Mouse (Mus musculus) heart, adult 8-10 months (tissue): ENCODE measurements around the gene Atl2. TPM values are rescaled to one million over a fixed set of nuclear protein-coding genes. Genes with fewer than 3 reads are reported as not detected.

Experiments used
- DNase-seq: peaks from one replicate; pipeline ENCODE4 v3.0.0; 2022; ENCODE audit warnings: low spot score
- total RNA-seq, 4 experiments: library from RNA; stranded (reverse); gene quantifications; 2 replicates each; pipeline ENCODE4 v1.2.4; 2022

Gene Atl2
- total RNA-seq, 4 experiments from 2014 or later = 31.8 to 33.7 (median 32.1) TPM

DNA sequence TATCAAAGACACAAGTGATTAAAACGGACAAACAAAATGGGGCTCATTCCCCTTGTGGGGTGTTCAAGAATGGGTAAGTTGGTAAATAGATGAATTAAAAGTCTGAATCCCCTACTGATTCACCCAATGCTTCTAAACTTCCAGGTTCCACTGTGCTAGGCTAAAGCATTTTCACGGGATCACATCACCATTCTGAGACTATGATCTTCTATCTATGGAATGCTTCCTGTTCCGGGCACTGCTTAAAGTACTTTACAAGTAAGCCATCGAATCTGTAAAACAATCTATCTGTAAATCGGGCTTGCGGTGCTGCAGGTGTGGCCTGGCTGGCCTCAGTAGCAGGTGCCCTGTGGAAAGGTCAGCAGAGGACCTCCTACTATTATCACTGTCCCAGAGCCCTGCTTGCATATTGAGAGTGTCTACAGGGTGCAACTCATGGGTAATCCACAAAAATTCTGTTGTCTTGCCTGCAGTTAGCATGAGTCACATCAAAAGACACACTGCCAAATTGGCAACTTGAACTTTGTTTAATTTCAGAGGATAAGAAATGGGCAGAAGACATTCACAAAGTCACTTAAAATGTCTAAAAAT is 2.3 kb upstream of the Atl2 start:
- no peak for DNase-seq

DNA sequence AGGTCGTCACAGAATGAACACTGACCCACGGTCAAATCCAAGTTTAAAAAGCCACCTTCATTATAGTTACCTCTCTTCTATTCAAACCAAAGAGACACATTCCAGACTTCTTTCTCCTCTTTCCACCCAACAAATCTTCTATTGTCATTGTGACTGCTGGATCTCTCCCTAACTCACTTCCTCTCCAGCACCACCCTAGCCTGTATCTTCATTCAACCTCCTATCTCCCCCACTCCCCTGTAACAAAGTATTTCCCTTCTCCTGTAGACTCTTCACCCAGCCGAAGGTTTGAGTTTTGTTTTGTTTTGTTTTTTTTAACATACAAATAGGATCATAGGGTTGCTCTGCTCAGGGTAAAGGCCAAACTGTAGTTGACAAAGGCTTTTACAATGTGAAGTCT is 1.7 kb upstream of the Atl2 start:
- no peak for DNase-seq

DNA sequence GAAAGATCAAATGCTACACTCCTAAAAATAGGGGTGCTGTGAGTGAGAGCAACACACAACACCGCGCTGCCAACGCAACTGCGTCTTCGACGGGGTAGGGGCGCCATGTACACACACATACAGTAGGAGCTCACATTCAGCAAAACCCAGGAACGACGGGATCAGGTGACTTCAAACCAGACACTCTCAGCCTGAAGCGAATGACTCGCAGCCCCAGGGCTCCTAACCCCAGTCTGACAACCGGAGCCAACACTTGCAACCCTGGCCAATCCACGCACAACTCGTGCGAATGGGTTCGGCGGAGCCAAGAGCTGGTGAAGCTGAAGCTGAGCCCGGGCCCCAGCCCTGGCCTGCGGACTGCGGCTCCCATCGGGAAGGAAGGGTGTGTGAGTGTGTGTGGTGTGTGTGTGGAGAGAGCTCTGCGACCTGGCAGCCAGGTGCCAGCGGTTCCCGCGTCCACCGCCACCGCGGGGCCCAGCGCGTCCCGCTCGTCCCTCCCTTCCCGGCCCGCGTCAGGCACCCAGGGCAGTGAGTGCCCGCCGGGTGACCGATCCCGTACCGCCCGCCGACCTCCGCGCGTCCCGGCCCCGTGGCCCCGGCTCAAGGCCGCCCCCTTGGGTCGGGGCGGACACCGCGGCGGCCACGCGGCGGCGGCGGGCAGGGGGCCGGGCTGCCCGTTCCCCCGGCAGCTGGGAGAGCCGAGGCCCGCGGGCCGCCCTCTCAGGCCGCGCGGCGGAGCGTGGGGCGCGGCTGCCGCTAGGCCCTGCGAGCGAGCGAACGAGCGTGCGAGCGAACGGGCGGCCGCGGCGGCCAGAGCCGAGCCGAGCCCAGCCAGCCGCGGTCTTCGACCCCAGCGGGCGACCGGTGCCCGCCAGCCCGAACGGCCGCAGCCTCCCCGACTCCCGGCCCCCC is 696 bp downstream of the Atl2 start:
- DNase-seq = peak; percentile 36

DNA sequence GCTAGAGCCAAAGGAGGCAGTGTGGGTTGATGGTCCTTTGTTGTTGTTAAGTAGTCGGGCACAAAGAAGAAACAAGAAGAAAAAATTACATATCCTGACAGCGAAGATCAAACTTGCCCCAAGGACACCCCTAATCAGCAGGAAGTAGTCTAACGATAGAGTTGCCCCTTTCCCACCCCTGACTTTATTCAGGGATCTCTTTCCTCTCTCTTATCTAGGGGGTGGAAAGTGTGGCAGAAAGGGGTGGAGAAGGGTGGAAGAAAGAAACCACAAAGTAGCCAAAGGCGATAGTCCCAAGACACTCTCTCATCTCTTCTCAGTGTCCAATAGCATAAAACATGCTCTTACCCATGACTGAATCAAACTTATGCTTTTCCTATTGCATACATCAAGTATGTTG is 1.9 kb downstream of the Atl2 start:
- DNase-seq = no peak

DNA sequence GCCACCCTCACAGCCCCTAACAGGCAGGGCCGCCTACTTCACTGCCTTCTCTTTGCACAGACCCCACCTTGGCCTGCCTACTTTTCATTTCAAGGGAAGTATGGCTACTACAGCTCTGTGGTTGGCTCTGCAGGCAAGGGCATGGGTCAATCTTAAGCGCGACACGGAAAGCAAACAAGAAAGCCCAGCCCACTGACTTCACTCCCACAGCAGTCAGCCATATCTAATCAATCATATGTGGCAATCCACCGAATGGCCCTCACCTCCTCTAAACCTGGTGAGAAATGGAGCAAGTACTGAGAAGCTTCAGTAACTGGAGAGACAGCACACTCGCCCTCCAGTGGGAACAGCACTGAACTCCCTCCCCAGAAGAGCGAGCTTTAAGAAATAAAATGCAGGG is 4.0 kb downstream of the Atl2 start:
- DNase-seq = no peak

DNA sequence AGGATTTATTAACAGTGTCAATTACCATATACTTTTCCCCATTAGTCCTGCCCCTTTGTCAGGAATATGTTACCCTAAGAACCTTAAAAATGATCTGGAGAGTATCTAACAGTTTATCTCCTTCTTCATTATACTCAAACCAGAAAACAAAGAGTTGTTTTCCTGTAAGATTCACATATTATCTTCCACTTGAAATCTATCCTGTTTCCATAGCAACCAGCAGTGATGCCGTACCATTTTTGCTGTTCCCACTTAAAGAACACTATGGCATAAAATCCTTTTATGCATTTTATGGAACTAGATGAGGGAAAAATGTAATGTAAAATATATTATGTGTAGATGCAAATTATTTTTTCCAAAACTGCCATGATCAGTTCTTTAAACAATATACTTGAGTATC is 8.0 kb downstream of the Atl2 start:
- no peak for DNase-seq

DNA sequence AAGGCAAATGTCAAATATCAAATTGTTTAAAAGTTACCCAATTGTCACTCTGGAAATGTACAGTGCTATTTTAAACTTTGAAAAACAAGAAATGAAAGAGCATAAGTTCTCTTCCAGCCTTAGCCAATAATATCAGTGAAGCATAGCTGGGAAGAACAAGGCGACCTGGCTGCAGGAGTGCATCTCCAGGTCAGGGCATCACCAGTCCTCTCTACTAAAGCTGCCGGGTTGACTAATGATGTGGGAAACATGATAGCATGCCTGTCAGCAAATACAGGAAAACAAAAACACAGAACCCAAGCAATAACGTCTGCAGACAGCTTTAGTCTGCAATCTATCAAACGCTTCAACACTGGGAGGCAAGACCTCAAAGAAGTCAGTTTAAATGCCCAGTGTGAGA is 12.7 kb downstream of the Atl2 start:
- no peak for DNase-seq

DNA sequence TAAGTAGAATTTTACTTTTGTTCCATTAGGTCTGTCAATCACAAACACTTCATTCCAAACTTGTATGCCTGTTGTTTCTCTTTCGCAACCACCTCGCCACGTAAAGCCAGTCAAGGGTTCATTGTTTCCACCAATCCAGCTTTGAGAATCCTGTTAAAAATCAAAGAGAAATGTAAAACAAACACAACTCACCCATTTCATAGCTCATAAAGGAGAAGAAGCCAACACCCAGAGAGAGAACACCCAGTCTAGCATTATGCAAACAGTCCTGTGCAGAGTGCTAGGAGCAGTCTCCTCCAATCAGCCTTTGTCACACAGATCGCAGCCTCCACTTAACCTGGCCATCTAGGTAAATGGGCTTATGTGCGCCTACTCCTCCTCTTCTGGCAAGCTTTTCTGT is 30.9 kb downstream of the Atl2 start:
- no peak for DNase-seq

DNA sequence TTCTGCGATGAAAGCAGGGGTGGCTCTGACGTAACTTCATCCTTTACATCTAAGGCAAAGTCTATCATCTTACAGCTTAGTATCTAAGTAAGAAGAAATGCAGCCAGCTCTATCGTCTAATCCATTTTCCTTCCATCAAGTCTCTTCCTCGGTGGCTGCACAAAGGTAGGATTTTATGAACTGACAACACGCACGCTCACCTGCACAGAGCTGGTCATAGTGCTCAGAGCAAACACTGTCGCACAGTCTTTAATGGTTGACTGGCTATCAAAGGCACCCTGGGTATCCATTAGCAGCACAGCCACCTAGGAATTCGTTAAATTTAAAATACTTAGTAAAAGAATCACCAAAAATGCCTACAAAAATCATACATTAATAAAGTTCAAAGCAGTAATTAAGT is 31.4 kb downstream of the Atl2 start:
- no peak for DNase-seq

DNA sequence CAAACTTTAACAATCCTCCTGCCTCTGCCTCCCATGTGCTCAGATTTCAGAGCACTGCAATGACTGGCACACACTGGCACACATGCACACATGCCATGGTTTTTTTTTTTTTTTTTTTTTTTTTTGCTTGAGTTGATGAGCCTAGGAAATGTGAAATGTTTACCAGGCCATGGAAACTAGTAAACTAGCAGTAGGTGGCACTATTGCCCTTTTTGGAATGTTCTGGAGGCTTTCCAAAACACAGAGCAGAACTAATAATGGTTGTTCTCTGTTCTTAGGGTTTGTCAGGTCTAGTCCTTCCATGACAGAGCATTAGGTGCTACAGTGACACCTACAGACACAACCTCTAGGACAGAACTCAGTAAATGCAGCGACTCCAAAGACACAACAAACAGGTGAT is 33.9 kb downstream of the Atl2 start:
- DNase-seq = peak; percentile 35

DNA sequence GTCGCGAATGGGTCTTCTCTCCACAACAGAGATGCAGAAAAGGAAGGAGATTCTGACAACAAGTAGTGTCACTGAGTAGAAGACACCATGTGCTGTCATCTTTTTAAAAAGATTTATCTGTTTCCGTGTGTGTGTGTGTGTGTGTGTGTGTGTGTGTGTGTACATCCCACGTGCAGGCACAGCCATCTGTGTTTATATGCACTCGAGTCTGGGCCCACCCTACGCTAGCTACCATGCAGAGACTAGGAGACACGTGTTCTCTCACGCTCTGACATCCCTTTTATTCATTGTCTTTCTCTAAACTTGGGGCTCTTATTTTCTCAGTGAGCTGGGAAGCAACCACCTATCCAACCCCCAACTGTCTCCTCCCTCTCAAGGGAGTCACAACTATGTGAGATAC is 40.4 kb downstream of the Atl2 start:
- DNase-seq = no peak

DNA sequence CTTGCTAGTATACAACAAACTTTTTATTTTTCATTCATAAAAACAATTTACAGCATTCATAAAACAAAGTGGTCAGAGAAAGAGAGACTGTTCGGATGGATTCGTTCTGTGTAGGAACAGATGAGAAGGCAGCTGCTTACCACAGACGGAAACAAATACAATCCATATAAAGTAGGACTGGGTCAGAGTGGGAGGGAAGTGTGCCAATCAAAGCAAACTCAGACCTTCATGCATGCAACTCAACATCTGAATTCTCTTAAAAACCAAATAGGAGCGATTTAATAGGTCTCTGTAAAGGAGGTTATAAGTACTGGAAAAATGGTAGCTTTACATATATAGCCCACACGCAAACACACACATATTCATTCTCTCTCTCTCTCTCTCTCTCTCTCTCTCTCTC is 47.5 kb downstream of the Atl2 start:
- DNase-seq = no peak

DNA sequence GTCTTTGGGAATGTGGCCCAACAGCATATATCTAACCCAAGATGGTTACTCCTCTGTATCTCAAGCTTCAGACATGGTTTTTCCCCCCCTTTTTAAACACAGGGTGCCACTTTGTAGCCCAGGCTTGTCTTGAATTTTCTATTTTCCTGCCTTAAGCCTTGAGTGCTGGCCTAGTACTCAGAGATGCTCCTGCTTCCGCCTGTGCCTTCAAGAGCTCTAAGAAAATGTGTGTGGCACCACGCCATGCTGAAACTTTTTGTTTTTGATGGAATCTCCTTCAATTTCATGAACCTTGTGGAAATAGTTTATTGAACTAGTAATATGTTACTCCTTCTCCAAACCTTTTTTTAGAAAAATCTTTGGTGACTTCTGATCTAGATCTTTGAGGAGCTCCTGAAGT is 49.7 kb downstream of the Atl2 start:
- no peak for DNase-seq

DNA sequence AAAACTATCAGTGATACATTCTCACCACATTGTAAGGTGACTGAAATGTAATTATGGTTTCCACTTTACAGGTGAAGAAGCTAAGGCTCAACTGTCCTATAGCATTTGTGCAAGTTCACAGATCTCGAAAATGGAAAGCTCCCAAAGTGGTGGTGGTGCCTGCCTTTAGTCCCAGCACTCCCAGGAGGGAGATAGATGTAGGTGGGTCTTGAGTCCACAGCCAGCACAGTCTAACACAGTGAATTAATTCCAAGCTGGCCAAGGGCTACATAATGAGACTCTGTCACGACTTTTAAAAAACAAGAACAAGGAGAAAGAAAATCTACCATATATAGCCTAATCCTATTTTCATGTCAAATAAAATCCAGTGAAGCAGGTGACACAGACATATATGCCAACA is 50.2 kb downstream of the Atl2 start:
- no peak for DNase-seq

DNA sequence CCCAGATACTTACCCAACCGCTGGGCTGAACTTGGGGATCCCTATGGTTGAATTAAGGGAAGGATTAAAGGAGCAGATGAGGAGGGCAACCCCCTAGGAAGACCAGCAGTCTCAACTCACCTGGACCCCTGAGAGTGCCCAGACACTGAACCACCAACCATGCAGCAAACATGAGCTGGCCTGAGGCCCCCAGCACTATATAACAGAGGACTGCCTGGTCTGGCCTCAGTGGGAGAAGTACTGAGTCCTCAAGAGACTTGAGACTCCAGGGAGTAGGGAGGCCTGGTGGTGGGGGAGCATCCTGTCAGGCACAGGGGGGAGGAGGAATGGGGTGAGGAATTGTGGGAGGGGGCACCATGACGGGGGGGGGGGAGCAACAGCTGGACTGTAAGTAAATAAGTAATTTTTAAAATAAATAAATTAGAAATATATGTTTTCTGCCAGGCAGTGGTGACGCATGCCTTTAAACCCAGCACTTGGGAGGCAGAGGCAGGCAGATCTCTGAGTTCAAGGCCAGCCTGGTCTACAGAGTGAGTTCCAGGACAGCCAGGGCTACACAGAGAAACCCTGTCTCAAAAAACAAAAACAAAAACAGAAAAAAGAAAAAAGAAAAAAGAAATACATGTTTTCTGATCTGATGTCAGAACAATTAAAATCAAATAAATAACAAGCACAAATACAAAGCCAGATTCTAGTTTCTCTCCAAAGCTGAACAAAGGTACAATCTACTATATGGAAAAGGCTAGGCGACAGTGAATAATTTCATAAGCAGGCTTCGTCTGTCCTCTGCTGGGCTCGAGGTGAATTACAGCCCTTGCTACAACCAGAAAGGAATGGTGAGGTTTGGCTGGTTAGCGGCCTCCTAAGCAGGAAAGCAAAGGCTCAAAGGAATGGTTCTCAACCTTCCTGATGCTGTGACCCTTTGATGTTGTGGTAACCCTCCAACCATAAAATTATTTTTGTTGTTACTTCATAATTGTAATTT is 55.4 kb downstream of the Atl2 start:
- DNase-seq = peak; percentile 67

DNA sequence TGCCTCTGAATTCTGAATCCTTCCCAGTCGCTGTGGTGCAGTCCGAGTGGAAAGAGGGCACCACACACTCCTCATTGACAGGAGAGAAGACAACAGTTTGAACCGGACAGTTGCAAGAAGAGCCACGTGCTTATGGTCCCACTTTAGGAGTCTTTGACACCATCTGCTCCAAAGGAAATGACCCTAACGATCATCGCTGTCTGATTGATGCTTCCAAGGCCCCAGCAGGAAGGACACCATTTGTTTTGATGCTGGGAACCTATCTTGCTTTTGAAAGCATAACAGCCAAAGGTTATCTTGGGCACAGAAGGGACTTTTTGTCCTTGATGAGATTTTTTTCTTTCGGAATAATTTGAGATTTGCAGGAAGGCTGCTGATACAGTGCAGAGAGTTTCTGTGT is 58.9 kb downstream of the Atl2 start:
- no peak for DNase-seq

DNA sequence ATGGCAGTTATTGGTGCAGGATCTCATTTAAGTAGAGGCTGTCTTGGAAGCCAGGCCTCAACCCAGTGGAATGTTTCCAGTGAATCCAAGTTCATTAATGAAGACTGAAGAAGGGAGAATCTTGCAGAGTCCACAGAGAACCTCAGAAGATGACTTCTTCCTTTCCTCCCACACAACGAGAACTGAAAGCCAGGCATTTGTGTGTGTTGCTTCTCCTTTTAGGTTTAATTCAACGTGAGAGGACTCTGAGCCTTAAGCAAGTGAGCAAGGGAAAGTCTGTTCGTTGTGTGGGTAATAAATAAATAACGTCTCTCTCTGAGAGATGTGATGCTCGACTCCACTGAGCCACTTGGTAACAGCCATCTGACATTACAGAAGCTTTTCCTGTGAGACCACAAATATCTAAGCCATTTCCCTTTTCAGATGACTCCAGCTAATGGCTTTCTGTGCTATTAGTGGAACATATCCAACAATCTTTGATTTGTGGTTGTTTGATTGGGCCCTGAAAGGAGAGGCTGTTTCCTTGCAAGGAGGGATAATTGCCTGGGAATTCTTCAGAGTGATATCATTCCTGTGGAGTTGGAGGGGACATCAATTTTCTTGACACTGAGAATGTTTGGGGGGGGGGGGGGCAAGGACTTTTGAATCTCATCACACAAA is 60.1 kb downstream of the Atl2 start:
- peak; percentile 24 for DNase-seq

DNA sequence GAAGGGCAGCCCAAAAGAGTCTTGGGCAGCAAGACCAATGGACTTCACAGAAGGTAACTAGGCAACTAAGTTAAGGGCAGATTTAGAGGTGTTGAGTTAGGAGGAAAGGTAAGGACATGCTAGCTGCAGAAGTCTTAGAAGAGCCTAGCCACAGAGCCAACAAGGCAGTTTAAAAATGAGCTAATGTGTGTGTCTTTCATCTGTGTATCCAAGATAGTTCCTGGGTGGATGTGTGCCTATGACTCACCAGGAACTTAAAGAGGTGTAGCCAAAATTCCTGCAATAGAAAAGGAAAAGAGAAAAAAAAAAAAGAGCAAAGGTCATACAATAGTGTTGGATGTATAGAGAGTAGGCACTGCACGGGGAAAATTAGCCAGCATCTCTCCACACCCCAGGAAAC is 63.6 kb downstream of the Atl2 start:
- no peak for DNase-seq

DNA sequence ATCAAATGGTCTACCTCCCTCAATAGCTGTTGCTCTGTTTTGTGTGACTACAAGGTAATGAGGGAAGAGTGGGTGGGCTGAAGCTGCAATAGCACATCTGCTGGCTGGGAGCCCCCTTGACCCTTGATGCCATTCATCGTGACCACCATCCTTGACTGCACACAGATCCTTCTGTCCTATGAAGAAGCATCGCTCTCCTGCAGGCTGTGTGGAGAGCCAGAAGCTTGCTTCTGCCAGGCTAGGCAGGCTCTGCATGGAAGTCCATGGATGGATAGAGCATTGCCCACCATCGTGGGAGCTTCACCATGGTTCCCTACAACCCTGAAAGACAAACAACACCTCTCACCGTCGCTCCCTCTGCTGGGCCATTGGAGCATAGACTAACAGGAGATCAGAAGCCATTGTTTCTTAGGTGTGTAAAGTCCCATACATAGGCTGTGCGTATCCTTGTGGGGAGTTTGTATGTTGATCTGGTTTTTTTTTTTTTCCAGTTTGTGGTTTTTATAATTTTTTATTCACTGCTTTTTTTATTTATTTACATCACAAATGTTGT is 69.4 kb downstream of the Atl2 start:
- no peak for DNase-seq

DNA sequence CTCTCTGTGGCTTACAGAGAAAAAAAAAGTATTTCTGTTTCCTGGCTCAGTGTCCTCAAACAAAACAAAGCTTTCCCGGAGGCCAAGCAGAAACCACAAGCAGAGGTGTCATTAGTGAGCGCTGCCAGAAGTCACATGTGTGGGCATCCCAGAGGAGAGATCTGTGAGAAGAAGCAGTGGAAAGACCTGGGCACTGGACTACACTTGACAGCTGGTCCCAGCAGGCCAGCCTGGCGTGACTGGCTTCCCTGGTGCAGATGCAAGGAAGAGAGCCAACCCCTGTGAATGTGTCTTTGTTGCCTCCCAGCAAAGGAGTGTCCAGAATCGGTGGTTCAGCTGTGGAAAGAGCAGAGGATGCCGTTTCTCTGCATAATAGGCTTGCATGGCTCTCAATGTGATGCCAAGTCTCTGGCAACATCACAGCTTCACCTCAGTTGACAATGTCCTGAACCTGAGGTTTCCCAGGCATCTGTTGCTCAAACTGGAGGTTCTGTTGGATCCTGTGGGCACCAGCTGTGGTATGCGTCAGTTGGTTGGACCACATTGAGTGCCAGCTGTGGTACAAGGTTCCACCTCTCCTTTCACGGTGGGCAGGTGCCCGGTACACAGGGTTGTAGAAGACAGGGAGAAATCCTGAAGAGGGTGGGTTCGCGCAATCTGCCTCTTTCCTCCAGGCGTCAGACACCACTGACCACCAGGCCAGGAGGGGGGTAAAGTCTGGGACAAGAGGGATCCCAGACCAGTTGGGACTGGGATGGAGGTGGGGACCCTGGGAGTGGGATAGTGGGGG is 70.5 kb downstream of the Atl2 start:
- DNase-seq = no peak

DNA sequence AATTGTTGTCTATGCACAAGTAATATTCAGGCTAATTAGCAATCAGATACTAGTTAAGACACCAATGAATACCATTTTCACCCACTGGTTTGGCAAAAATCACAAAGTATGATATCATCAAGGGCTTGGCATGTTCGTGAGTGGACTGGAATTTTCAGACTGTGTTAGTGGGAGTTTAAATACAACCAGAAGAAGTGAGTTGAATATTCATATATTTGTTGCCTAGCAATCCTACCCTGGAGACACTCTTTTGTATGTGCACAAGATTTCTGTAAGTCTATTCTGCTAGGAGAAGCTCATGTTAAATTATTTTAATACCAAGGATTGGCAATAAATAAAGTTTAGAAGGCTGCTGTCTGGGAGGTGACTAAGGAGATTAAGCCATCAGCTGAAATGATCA is 71.5 kb downstream of the Atl2 start:
- DNase-seq = no peak
